Mouse (Mus musculus): Measurements from ENCODE around the gene Arfrp1. TPM values are rescaled to one million over a fixed set of nuclear protein-coding genes. Genes with fewer than 3 reads are reported as not detected.

Arfrp1 gene
- polyA plus RNA-seq, 1 experiment from 2014 or later = 32.1 TPM

DNA sequence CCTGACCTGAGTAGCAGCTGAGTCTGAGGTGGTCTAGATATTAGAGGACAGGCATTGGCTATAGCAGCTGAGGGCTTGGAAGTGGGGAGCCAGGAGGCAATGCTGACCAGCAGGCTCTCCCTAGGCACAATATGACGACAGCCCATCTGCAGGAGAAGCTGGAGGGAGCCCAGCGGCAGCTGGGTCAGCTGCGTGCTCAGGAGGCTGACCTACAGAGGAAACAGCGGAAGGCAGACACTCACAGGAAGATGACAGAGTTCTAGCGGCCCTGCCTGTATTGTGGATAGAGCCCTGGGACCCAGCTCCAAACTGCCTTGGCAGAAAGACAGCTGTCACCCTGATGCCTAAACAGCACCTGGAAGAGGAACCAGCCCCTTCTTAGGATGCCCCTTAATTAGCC is 15.0 kb upstream of the Arfrp1 start:
- Histone ChIP-seq H3K36me3 (ENCODE audit: control insufficient read depth, insufficient read depth) (peaks cover 54% of the 10 kb centered on the region), H3K4me3 (ENCODE audit: low read depth, low read length) (no peak overlapping the region), H3K27me3 (replicated peaks; ENCODE audit: control insufficient read depth, insufficient read depth, low read length) (no peaks in the 10 kb centered on the region), H3K27ac (ENCODE audit: low read depth, low read length) (no peak overlapping the region), H3K9me3 (ENCODE audit: control insufficient read depth) (no peaks in the 10 kb centered on the region), H3K4me1 (replicated peaks; ENCODE audit: control insufficient read depth, insufficient read depth, low read length) (no peaks in the 10 kb centered on the region), H3K4me2 (replicated peaks; ENCODE audit: low read depth) (no peak overlapping the region), H3K9ac (ENCODE audit: low read depth, low read length) (no peak overlapping the region)
- ATAC-seq = no peak
- no peak for TF ChIP-seq CTCF (IDR thresholded peaks at IDR 0.05; ENCODE audit: low read depth)
- 85% methylated on average over 5 of the region's 5 CpGs for WGBS

DNA sequence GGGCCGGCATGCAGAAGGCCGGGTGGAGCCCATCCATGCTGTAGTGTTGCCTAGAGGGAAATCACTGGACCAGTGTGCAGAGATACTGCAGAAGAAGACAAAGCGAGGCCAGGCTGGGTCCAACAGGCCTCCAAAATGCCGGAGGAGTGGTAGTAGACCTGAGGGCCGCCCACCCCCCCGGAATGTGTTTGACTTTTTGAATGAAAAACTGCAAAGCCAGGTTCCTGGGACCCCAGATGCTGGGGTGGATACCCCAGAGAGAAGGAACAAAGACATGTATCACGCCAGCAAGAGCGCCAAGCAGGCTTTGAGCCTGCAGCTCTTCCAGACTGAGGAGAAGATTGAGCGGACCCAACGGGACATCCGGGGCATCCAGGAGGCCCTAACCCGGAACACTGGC is 14.6 kb upstream of the Arfrp1 start, which contains the start of gene Lime1:
Gene Lime1, plus strand, starts transcription at position 301 of the 400 bp plus-strand sequence.
- WGBS = 94% methylated on average over 12 of the region's 12 CpGs
- no peaks in the 10 kb centered on the region for H3K4me1 ChIP-seq (replicated peaks; ENCODE audit: control insufficient read depth, insufficient read depth, low read length)
- H3K27me3 ChIP-seq (replicated peaks; ENCODE audit: control insufficient read depth, insufficient read depth, low read length) = no peaks in the 10 kb centered on the region
- no peaks in the 10 kb centered on the region for H3K9me3 ChIP-seq (ENCODE audit: control insufficient read depth)
- no peak for TF ChIP-seq CTCF (IDR thresholded peaks at IDR 0.05; ENCODE audit: low read depth)
- no peak for ATAC-seq
- H3K4me3 ChIP-seq (ENCODE audit: low read depth, low read length) = no peak within 1 kb of the TSS
- no peak within 1 kb of the TSS for H3K4me2 ChIP-seq (replicated peaks; ENCODE audit: low read depth)
- H3K9ac ChIP-seq (ENCODE audit: low read depth, low read length) = no peak within 1 kb of the TSS
- peaks cover 52% of the 10 kb centered on the region for H3K36me3 ChIP-seq (ENCODE audit: control insufficient read depth, insufficient read depth)
- H3K27ac ChIP-seq (ENCODE audit: low read depth, low read length) = no peak within 1 kb of the TSS; the same call in 1 of the 2 replicates

DNA sequence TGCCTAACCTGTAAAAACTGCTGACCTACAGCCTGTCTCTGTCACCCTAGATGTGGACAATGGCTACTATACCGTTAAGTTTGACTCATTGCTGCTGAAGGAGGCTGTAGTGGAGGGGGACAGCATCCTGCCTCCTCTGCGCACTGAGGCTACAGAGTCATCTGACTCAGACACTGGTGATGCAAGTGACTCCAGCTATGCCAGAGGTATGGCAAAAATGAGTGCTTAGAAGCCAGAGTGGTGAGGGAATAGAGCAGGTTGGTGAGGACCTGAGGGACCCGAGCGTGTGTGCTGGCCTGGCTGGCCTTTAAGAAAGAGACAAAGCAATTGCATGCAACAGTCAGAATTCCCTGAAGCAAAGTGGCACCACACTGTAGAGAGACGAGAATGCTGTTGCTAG is 13.5 kb upstream of the Arfrp1 start:
- H3K9me3 ChIP-seq (ENCODE audit: control insufficient read depth) = no peaks in the 10 kb centered on the region
- H3K27me3 ChIP-seq (replicated peaks; ENCODE audit: control insufficient read depth, insufficient read depth, low read length) = no peaks in the 10 kb centered on the region
- WGBS = 85% methylated on average over 5 of the region's 5 CpGs
- H3K36me3 ChIP-seq (ENCODE audit: control insufficient read depth, insufficient read depth) = peaks cover 47% of the 10 kb centered on the region
- H3K4me2 ChIP-seq (replicated peaks; ENCODE audit: low read depth) = no peak overlapping the region
- no peak overlapping the region for H3K4me3 ChIP-seq (ENCODE audit: low read depth, low read length)
- H3K9ac ChIP-seq (ENCODE audit: low read depth, low read length) = no peak overlapping the region
- no peak for ATAC-seq
- H3K27ac ChIP-seq (ENCODE audit: low read depth, low read length) = no peak overlapping the region
- no peaks in the 10 kb centered on the region for H3K4me1 ChIP-seq (replicated peaks; ENCODE audit: control insufficient read depth, insufficient read depth, low read length)
- TF ChIP-seq CTCF (IDR thresholded peaks at IDR 0.05; ENCODE audit: low read depth) = no peak

DNA sequence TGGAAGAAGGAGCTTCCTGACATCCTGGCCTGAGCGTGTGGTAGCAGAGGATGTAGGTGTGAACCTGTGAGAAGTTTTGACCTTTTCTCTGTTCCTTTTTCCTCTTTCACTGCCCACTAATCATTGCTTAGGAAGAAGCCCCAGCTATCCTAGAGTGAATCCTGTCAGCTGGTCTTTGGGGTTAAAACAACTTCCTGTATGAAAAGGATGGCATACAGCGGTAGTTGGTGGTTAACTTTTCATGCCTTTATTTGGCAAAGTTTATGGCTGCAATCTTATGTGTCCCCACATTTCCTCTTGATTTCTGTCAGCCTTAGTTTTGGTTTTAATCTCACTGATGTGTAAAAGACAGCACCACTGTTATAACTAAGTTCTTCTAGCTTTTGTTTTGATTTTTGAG is 12.0 kb upstream of the Arfrp1 start:
- no peak for ATAC-seq
- Histone ChIP-seq H3K36me3 (ENCODE audit: control insufficient read depth, insufficient read depth) (peaks cover 33% of the 10 kb centered on the region), H3K9ac (ENCODE audit: low read depth, low read length) (no peak overlapping the region), H3K27ac (ENCODE audit: low read depth, low read length) (no peak overlapping the region), H3K9me3 (ENCODE audit: control insufficient read depth) (no peaks in the 10 kb centered on the region), H3K4me2 (replicated peaks; ENCODE audit: low read depth) (no peak overlapping the region), H3K4me1 (replicated peaks; ENCODE audit: control insufficient read depth, insufficient read depth, low read length) (no peaks in the 10 kb centered on the region), H3K27me3 (replicated peaks; ENCODE audit: control insufficient read depth, insufficient read depth, low read length) (no peaks in the 10 kb centered on the region), H3K4me3 (ENCODE audit: low read depth, low read length) (no peak overlapping the region)
- 64% methylated on average over 2 of the region's 2 CpGs for WGBS
- no peak for TF ChIP-seq CTCF (IDR thresholded peaks at IDR 0.05; ENCODE audit: low read depth)

DNA sequence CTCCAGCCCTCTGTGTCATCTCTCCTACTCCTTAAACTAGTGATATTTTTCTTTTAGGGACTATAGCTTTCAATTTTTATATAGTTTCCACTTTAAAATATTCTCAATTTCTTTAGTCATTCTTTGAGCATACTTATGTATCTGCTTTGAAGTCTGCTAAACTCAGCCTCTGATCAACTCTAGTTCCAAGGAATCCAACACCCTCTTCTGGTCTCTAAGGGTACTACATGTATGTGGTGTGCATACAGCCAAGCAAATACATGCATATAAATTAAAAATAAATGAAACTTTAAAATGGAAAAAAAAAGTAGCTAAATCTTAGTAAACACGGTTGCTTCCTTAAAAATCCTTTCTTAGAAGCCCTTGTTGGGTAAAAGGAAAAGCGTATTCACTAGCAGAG is 10.6 kb upstream of the Arfrp1 start:
- ATAC-seq = no peak
- Histone ChIP-seq H3K36me3 (ENCODE audit: control insufficient read depth, insufficient read depth) (peaks cover 33% of the 10 kb centered on the region), H3K27me3 (replicated peaks; ENCODE audit: control insufficient read depth, insufficient read depth, low read length) (no peaks in the 10 kb centered on the region), H3K4me2 (replicated peaks; ENCODE audit: low read depth) (no peak overlapping the region), H3K4me3 (ENCODE audit: low read depth, low read length) (no peak overlapping the region), H3K9me3 (ENCODE audit: control insufficient read depth) (no peaks in the 10 kb centered on the region), H3K27ac (ENCODE audit: low read depth, low read length) (no peak overlapping the region), H3K9ac (ENCODE audit: low read depth, low read length) (no peak overlapping the region), H3K4me1 (replicated peaks; ENCODE audit: control insufficient read depth, insufficient read depth, low read length) (no peaks in the 10 kb centered on the region)
- TF ChIP-seq CTCF (IDR thresholded peaks at IDR 0.05; ENCODE audit: low read depth) = peak; percentile 59
- WGBS = 93% methylated on average over 2 of the region's 2 CpGs

DNA sequence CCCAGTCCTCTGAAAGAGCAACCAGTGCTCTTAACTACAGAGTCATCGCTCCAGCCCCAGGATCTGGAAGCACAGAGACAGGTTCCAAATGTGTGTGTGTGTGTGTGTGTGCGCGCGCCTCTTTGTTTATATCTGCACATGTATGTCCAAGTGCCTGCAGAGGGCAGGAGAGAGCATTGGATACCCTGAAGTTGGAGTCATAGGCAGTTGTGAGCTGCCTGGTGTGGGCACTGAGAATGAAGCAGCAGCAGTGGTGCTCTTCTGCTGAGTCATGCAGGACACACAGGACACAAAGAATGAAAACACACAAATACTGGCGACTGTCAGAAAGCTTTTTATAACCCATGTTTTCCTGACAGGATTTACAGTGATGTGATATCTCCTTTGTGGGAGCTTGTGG is 4.8 kb upstream of the Arfrp1 start:
- no peak overlapping the region for H3K9ac ChIP-seq (ENCODE audit: low read depth, low read length)
- peak; percentile 34 for TF ChIP-seq CTCF (IDR thresholded peaks at IDR 0.05; ENCODE audit: low read depth)
- H3K36me3 ChIP-seq (ENCODE audit: control insufficient read depth, insufficient read depth) = peaks cover 9% of the 10 kb centered on the region
- H3K4me3 ChIP-seq (ENCODE audit: low read depth, low read length) = no peak overlapping the region
- H3K27me3 ChIP-seq (replicated peaks; ENCODE audit: control insufficient read depth, insufficient read depth, low read length) = no peaks in the 10 kb centered on the region
- no peaks in the 10 kb centered on the region for H3K4me1 ChIP-seq (replicated peaks; ENCODE audit: control insufficient read depth, insufficient read depth, low read length)
- H3K27ac ChIP-seq (ENCODE audit: low read depth, low read length) = no peak overlapping the region
- no peak for ATAC-seq
- 96% methylated on average over 5 of the region's 5 CpGs for WGBS
- no peak overlapping the region for H3K4me2 ChIP-seq (replicated peaks; ENCODE audit: low read depth)
- no peaks in the 10 kb centered on the region for H3K9me3 ChIP-seq (ENCODE audit: control insufficient read depth)

DNA sequence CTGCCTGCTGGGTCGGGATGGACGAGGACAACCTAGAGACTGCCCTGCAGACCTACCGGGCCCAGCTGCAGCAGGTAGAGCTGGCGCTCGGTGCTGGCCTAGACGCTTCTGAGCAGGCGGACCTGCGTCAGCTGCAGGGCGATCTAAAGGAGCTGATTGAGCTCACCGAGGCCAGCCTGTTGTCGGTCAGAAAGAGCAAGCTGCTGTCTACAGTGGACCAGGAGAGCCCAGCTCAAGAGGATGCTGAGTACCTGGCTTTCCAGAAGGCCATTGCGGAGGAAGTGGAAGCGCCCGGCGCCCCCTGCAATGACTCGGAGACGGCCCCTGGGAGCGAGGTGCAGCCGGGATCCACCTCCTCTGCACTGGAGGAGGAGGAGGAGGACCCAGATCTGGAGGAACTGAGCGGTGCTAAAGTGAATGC is 461 bp upstream of the Arfrp1 start:
- TF ChIP-seq CTCF (IDR thresholded peaks at IDR 0.05; ENCODE audit: low read depth) = no peak
- Histone ChIP-seq H3K9me3 (ENCODE audit: control insufficient read depth) (no peaks in the 10 kb centered on the region), H3K4me3 (ENCODE audit: low read depth, low read length) (peak overlapping the region; percentile 75), H3K27ac (ENCODE audit: low read depth, low read length) (peak overlapping the region; percentile 93), H3K9ac (ENCODE audit: low read depth, low read length) (peak overlapping the region; percentile 75), H3K36me3 (ENCODE audit: control insufficient read depth, insufficient read depth) (peaks cover 28% of the 10 kb centered on the region), H3K4me2 (replicated peaks; ENCODE audit: low read depth) (peak overlapping the region; percentile 95), H3K4me1 (replicated peaks; ENCODE audit: control insufficient read depth, insufficient read depth, low read length) (0 out of 2 replicates have a peak, but pooled peaks cover 3% of the 10 kb centered on the region), H3K27me3 (replicated peaks; ENCODE audit: control insufficient read depth, insufficient read depth, low read length) (no peaks in the 10 kb centered on the region)
- WGBS = under 1% methylated on average over 20 of the region's 20 CpGs
- peak; percentile 61 for ATAC-seq
